Comparison of ENCODE assay signal across 7 mouse cellular contexts in genomic region chr9:78480706-78481358, GRCm38 (mm10). TPM values are rescaled to one million over a fixed set of nuclear protein-coding genes. Genes with fewer than 3 reads are reported as not detected.
DNase-seq lines count a peak whose midpoint lies in the region; ATAC-seq lines count a peak whose summit lies in the region.

No protein-coding gene starts in this region.

- under 1% methylated on average over 45 of the region's 46 CpGs for WGBS in limb, embryonic 12.5 days
- under 1% methylated on average over 46 of the region's 46 CpGs for WGBS in midbrain, embryonic 14.5 days

- H3K9me3 ChIP-seq in limb, embryonic 12.5 days: no peaks in the 10 kb centered on the region
- no peaks in the 10 kb centered on the region for H3K9me3 ChIP-seq in midbrain, embryonic 14.5 days (ENCODE audit: control insufficient read depth, low read length)

- peak overlapping the region; percentile 97 for H3K4me3 ChIP-seq in limb, embryonic 12.5 days (replicated peaks)
- H3K4me3 ChIP-seq in midbrain, embryonic 14.5 days (replicated peaks; ENCODE audit: low read depth, low read length): peak overlapping the region; percentile 96

- H3K4me1 ChIP-seq in limb, embryonic 12.5 days (replicated peaks): peaks cover 16% of the 10 kb centered on the region
- H3K4me1 ChIP-seq in midbrain, embryonic 14.5 days (ENCODE audit: control insufficient read depth, insufficient read depth, low read length): peaks cover 20% of the 10 kb centered on the region; the same call in 1 of the 2 replicates

- H3K4me2 ChIP-seq in limb, embryonic 12.5 days: peak overlapping the region; percentile 68
- H3K4me2 ChIP-seq in midbrain, embryonic 14.5 days (ENCODE audit: low read length): peak overlapping the region; percentile 64

- peak overlapping the region; percentile 100 for H3K9ac ChIP-seq in limb, embryonic 12.5 days (replicated peaks)
- H3K9ac ChIP-seq in midbrain, embryonic 14.5 days (replicated peaks; ENCODE audit: low read length): peak overlapping the region; percentile 99

- ATAC-seq in granulocyte monocyte progenitor cell, adult 5-6 weeks (replicated peaks; ENCODE audit: poor library complexity, severe bottlenecking): peak; percentile 54
- peak; percentile 1; the same call in 1 of the 2 replicates for ATAC-seq in limb, embryonic 12.5 days (ENCODE audit: insufficient number of reproducible peaks, insufficient read depth, low FRiP score, low TSS enrichment, low read depth)
- peak; percentile 43 for ATAC-seq in midbrain, embryonic 14.5 days (ENCODE audit: low FRiP score, low TSS enrichment)

- peak overlapping the region; percentile 99 for H3K27ac ChIP-seq in limb, embryonic 12.5 days
- peak overlapping the region; percentile 93 for H3K27ac ChIP-seq in midbrain, embryonic 14.5 days (replicated peaks; ENCODE audit: low read depth, low read length)

- H3K27me3 ChIP-seq in limb, embryonic 12.5 days: no peaks in the 10 kb centered on the region
- H3K27me3 ChIP-seq in midbrain, embryonic 14.5 days (ENCODE audit: control insufficient read depth, insufficient read depth, low read length): no peaks in the 10 kb centered on the region

- DNase-seq in adrenal gland, adult 2 months: peak; percentile 85
- DNase-seq in embryo, embryonic 9.5 days (ENCODE audit: extremely low spot score): peak; percentile 84
- peak; percentile 83 for DNase-seq in kidney, adult 11 months
- DNase-seq in midbrain, embryonic 14.5 days: peak; percentile 83
- peak; percentile 75 for DNase-seq in spleen, adult 12 weeks (ENCODE audit: low spot score)

- peaks cover 39% of the 10 kb centered on the region for H3K36me3 ChIP-seq in limb, embryonic 12.5 days
- H3K36me3 ChIP-seq in midbrain, embryonic 14.5 days (ENCODE audit: control insufficient read depth, insufficient read depth, low read length): peaks cover 38% of the 10 kb centered on the region

RNA-seq across cellular contexts. Expression of gene Eef1a1, which starts 8.1 kb away (rescaled TPM):
- 1,000 to 10,000 TPM; 6,873 to 9,883 TPM for total RNA-seq in adrenal gland, adult 2 months (2021)
- polyA plus RNA-seq in adrenal gland, adult 2 months (2012; rRNA removed): 813 and 861 TPM in 2 replicates
- total RNA-seq in granulocyte monocyte progenitor cell, adult 5-6 weeks (2014; fragmentation: Nextera tagmentation): 11,615 and 12,636 TPM in 2 replicates
- total RNA-seq in granulocyte monocyte progenitor cell, adult 5-6 weeks (2017): 9,337 and 10,965 TPM in 2 replicates
- 4,104 and 4,228 TPM in 2 replicates for polyA plus RNA-seq in limb, embryonic 12.5 days (2016; fragmentation: Nextera tagmentation; extraction: Ambion mirVana)
- 3,788 and 4,401 TPM in 2 replicates for polyA plus RNA-seq in midbrain, embryonic 14.5 days (2014; fragmentation: Nextera tagmentation; extraction: Ambion mirVana)

RNA-seq across cellular contexts. Expression of gene Gm17324, which starts 32.2 kb away (rescaled TPM):
- not detected for total RNA-seq in adrenal gland, adult 2 months (2021)
- 0.95 and 1.5 TPM in 2 replicates for polyA plus RNA-seq in adrenal gland, adult 2 months (2012; rRNA removed)
- total RNA-seq in granulocyte monocyte progenitor cell, adult 5-6 weeks (2014; fragmentation: Nextera tagmentation): not detected in 2 replicates
- 0.46 TPM in 1 of 2 replicates, not detected in the other for total RNA-seq in granulocyte monocyte progenitor cell, adult 5-6 weeks (2017)
- polyA plus RNA-seq in limb, embryonic 12.5 days (2016; fragmentation: Nextera tagmentation; extraction: Ambion mirVana): 0.79 and 0.88 TPM in 2 replicates
- polyA plus RNA-seq in midbrain, embryonic 14.5 days (2014; fragmentation: Nextera tagmentation; extraction: Ambion mirVana): 0.92 and 1.4 TPM in 2 replicates

RNA-seq across cellular contexts. Expression of gene Mto1, which starts 32.8 kb away (rescaled TPM):
- total RNA-seq in adrenal gland, adult 2 months (2021): 10 to 100 TPM; 26.6 to 27.7 TPM
- 57.4 and 76.5 TPM in 2 replicates for polyA plus RNA-seq in adrenal gland, adult 2 months (2012; rRNA removed)
- 27.8 and 43.2 TPM in 2 replicates for total RNA-seq in granulocyte monocyte progenitor cell, adult 5-6 weeks (2014; fragmentation: Nextera tagmentation)
- 30.2 and 31.5 TPM in 2 replicates for total RNA-seq in granulocyte monocyte progenitor cell, adult 5-6 weeks (2017)
- 20.3 and 23.5 TPM in 2 replicates for polyA plus RNA-seq in limb, embryonic 12.5 days (2016; fragmentation: Nextera tagmentation; extraction: Ambion mirVana)
- 22.3 and 27.4 TPM in 2 replicates for polyA plus RNA-seq in midbrain, embryonic 14.5 days (2014; fragmentation: Nextera tagmentation; extraction: Ambion mirVana)

RNA-seq across cellular contexts. Expression of gene Cgas, which starts 37.8 kb away (rescaled TPM):
- total RNA-seq in adrenal gland, adult 2 months (2021): under 1 TPM; 0.52 to 0.73 TPM
- 0.49 and 0.67 TPM in 2 replicates for polyA plus RNA-seq in adrenal gland, adult 2 months (2012; rRNA removed)
- 23.1 and 24.9 TPM in 2 replicates for total RNA-seq in granulocyte monocyte progenitor cell, adult 5-6 weeks (2014; fragmentation: Nextera tagmentation)
- 20.1 and 23.2 TPM in 2 replicates for total RNA-seq in granulocyte monocyte progenitor cell, adult 5-6 weeks (2017)
- 1.7 TPM in 2 replicates for polyA plus RNA-seq in limb, embryonic 12.5 days (2016; fragmentation: Nextera tagmentation; extraction: Ambion mirVana)
- polyA plus RNA-seq in midbrain, embryonic 14.5 days (2014; fragmentation: Nextera tagmentation; extraction: Ambion mirVana): 0.28 and 0.58 TPM in 2 replicates

Comparison
In these comparisons a context has a peak if more than half of its experiments do, and no peak if none do; other contexts are left out.
1. Peak in every context shown above with its lines: DNase-seq, ATAC-seq, H3K4me3 ChIP-seq and H3K27ac ChIP-seq.
2. ATAC-seq: peak in every context shown above with its lines; median percentile 54 in granulocyte monocyte progenitor cell, adult 5-6 weeks; 43 in midbrain, embryonic 14.5 days; 1 in limb, embryonic 12.5 days.